Mouse (Mus musculus) liver, postnatal 0 days (tissue): ENCODE results near the gene Qrich2.

Experiments used
- CTCF ChIP-seq: sonication (generic); IDR thresholded peaks from 2 replicates; pipeline ENCODE4 v1.5.1; 2016; ENCODE audit warnings: antibody characterized with exemption, low read depth
- EP300 ChIP-seq: IDR thresholded peaks from 2 replicates; pipeline ENCODE4 v1.6.1; 2016; ENCODE audit warnings: antibody characterized with exemption, low read depth, mild to moderate bottlenecking

DNA sequence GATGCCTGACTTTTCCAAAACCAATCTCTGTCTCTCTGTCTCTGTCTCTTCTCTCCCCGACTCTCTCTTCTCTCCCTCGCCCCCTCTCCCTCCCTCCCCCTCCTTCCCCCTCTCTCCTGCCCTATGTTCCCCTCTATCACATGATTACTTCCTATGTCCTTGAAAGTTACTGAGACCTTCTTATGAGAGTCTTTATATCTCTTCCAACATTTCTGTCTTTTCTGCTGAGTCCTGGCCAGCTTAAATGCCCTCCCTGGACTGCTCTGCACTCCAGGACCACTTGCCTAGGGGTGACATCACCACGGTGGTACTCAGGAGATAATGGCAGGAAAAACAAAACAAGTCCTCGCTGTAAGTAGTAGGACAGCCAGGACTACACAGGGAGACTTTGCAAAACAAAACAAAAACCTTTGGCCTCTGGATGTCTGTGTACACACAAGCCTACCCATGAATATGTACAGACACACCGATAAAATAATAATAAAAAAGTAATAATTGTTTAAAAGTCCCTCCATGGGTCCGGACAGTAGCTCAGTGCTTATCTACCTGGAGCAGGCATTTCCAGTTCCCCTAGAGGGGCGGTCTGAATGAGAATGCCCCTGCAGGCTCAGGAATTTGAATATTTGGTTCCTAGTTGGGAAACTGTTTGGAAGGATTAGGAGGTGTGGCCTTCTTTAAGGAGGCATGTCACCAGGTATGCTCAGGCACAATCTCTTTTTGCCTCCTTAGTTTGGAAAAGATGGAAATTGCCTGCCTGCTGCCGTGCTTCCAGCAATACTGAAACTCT, 41.2 kb downstream of the Qrich2 start:
- no peak for TF ChIP-seq CTCF
- TF ChIP-seq EP300, result no peak
